Mouse (Mus musculus) G1E (cell line): ENCODE measurements around the gene Frrs1l.

Source experiments
- CTCF ChIP-seq: IDR thresholded peaks from 2 replicates; pipeline ENCODE4 v1.5.1; 2012; ENCODE audit warnings: low read depth, low read length, inconsistent platforms, mixed read lengths
- GATA1 ChIP-seq: IDR thresholded peaks from 2 replicates; pipeline ENCODE4 v1.6.1; 2012; ENCODE audit warnings: borderline replicate concordance, low read length, inconsistent platforms, mixed read lengths
- GATA2 ChIP-seq: IDR thresholded peaks from 2 replicates; pipeline ENCODE4 v1.6.1; 2012; ENCODE audit warnings: low read depth, low read length, inconsistent platforms, borderline replicate concordance
- POLR2AphosphoS5 ChIP-seq: IDR thresholded peaks from 2 replicates; pipeline ENCODE4 v1.6.1; 2012; ENCODE audit warnings: low read depth, low read length, inconsistent platforms; ENCODE audit not compliant: insufficient replicate concordance
- TAL1 ChIP-seq: conservative IDR thresholded peaks from 2 replicates; pipeline ENCODE4 v1.6.1; 2012; ENCODE audit warnings: low read depth, low read length, inconsistent platforms, mixed read lengths

GRCm38 (mm10) chr4:56914761-56915160 lies 75.4 kb downstream of the Frrs1l start:
- TF ChIP-seq GATA1 (no peak), CTCF (no peak), TAL1 (no peak), POLR2AphosphoS5 (no peak), GATA2 (no peak)
